Mouse (Mus musculus) forebrain, embryonic 10.5 days (tissue): ENCODE data around the gene Serpinb6b. TPM values are rescaled to one million over a fixed set of nuclear protein-coding genes. Genes with fewer than 3 reads are reported as not detected.
"Not testable (repeated sequence)": the region's sequence is repeated elsewhere in the genome, so short reads cannot be mapped to it uniquely, and the experiment has no call there.

Experiments
- DNase-seq: peaks from one replicate; pipeline ENCODE4 v3.0.0-alpha.2; 2017; ENCODE audit warnings: low spot score; ENCODE audit errors: extremely low spot score
- H3K27ac ChIP-seq: fragments of 300-500 bp; sonication (generic); 2 replicates; pipeline ENCODE4 v1.5.1; 2016; ENCODE audit warnings: mild to moderate bottlenecking
- H3K27me3 ChIP-seq: fragments of 300-500 bp; sonication (generic); 2 replicates; pipeline ENCODE4 v1.6.1; 2016; ENCODE audit warnings: mild to moderate bottlenecking; ENCODE audit not compliant: poor library complexity, severe bottlenecking
- H3K36me3 ChIP-seq: fragments of 300-500 bp; sonication (generic); replicated peaks from 2 replicates; pipeline ENCODE4 v1.6.1; 2016; ENCODE audit warnings: mild to moderate bottlenecking, moderate library complexity
- H3K4me1 ChIP-seq: fragments of 300-500 bp; sonication (generic); 2 replicates; pipeline ENCODE4 v1.6.1; 2016
- H3K4me3 ChIP-seq: fragments of 300-500 bp; sonication (generic); 2 replicates; pipeline ENCODE4 v1.5.1; 2016; ENCODE audit warnings: mild to moderate bottlenecking, moderate library complexity
- H3K9me3 ChIP-seq: fragments of 300-500 bp; sonication (generic); 2 replicates; pipeline ENCODE4 v1.6.1; 2016; ENCODE audit warnings: mild to moderate bottlenecking, moderate library complexity
- WGBS: fragments of 180-500 bp; shearing (Covaris S2); methylation state at CpG from one replicate; pipeline ENCODE4 v1.1.7; 2016; 5-methylcytosine and 5-hydroxymethylcytosine counted together
- polyA plus RNA-seq: library from polyadenylated mRNA; unstranded; fragments of >200 nt; fragmentation: Nextera tagmentation; extraction: Ambion mirVana; gene quantifications from 2 replicates; pipeline ENCODE4 v1.2.1, GENCODE M21; 2016

Serpinb6b gene
- polyA plus RNA-seq: 0.44 and 0.71 TPM in 2 replicates

DNA sequence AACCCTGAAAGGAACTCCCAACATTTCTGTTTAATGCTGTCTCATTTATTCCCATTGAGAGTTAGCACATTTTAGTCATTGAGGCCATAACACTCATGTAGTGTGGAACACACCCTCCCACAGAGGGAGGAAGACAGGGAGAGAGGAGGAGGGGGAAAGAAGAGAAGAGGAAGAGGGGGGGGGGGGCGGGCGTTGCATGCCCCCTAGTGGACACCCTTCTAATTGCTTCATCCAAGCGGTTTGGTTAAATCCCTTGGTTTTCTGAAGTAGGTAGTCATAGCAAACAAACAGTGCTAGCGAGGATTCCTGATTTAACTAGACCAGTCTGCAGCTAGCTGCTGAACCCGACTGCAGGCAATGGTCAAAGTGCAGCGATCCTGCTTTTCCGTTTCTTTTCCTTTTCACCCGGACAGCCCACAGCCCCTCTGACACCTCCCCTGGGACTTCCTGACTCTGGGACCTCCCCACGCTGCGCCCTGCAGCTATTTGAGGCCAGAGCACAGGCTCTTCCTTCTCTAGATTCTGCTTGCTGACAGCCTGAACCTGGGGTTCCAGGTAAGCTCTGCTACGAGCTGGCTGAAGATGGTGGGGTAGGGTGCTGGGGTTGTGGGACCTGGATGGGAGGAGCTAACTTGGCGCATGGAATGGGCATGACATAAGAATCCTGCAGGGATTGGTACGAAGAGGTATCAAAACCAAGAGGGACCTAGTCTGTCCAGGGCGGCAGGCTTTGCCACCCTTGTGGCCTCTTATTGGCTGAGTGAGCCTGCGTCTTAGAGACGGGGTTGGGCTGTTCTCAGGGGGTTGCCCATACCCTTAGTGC lies at the start of gene Serpinb6b:
TSS of gene Serpinb6b (plus strand) at position 221 of the 823 bp plus-strand sequence.
- Histone ChIP-seq H3K27ac (no peak within 1 kb of the TSS), H3K4me3 (peak within 1 kb of the TSS; percentile 32), H3K4me1 (0 out of 2 replicates have a peak, but pooled peaks cover 6% of the 10 kb centered on the region), H3K36me3 (no peaks in the 10 kb centered on the region), H3K27me3 (no peaks in the 10 kb centered on the region), H3K9me3 (no peaks in the 10 kb centered on the region)
- DNase-seq: peak; percentile 18
- WGBS: 46% methylated on average over 14 of the region's 16 CpGs

DNA sequence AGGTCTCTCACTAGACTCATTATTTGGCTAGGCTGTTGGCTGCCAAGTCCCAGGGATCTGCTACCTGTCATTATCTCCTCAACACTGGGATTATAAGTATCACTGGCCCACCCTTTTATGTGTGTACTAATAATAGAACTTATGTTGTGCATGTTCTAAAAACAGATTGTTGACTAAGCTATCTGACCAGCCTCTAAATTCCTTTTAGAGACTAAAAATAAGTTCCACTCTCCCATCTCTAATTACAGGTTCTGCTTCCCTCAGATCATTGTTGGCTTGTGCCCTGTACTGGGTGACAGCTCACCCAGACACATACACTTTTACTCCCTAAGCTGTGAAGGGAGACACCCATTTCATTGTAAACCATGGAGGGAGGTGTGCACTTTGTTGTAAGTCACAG lies 42.4 kb upstream of the Serpinb6b start:
- no peak overlapping the region for H3K27ac ChIP-seq
- H3K36me3 ChIP-seq: no peaks in the 10 kb centered on the region
- no peaks in the 10 kb centered on the region for H3K4me1 ChIP-seq
- no peaks in the 10 kb centered on the region for H3K27me3 ChIP-seq
- no peak for DNase-seq
- no peak overlapping the region for H3K4me3 ChIP-seq
- H3K9me3 ChIP-seq: 0 out of 2 replicates have a peak, but pooled peaks cover 2% of the 10 kb centered on the region

DNA sequence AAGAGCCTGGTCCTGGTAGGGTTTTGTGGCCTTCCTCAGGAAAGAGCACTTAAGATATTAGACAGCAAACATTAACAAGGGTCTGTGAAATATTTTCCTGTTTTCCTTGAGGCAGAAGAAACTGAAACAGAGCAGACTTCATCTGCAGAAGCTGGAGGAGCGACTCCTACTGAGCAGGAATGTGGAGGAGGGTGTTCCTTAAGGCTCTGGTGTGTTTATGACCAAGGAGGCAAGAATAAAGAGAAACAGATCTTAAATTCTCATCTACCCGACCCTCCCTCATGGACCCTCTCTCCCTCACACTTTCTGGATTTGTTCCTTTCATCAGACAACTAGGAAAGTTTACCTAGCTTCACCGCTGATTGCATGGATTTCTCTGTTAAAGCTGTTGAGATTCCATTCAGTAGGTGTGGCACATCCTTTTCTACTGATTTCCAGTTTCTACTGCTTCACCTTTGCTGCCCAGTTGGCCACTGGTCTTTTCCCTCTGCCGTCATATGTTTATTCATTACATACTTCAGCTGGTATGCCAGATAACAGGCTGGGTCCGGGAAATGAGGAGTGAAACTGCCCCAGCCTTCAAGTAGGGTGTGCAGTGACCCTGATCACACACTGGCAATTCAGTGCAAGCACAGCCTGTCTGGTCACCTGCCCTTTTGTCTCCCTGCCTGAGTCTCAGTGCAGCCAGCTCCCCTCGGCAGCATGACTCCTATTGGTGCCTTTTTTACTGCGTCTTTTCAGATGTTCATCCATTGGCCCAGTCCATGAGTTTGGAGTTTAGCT lies 40.2 kb upstream of the Serpinb6b start:
- 75% methylated on average over 7 of the region's 7 CpGs for WGBS

DNA sequence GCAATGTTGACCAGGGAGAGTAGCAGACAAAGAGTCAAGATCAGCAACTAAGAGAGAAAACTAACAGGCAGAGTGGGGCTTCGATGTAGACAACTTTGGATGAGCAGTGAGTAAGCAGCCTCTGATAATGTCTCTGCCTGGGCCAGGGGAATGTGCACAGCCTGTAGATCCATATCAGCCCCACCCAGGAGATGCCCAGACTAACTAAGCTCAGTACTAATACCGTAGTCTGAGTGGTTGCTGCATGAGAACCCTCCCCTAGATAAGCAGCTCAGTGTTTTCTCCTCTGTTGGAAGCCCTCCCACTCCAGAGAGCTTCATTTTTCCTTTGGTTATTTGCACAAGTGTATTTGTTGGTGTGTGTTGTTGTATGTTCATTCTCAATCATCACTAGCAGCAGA lies 38.3 kb upstream of the Serpinb6b start:
- no peak overlapping the region for H3K27ac ChIP-seq
- 84% methylated on average over 2 of the region's 2 CpGs for whole genome bisulfite sequencing
- no peaks in the 10 kb centered on the region for H3K36me3 ChIP-seq
- no peaks in the 10 kb centered on the region for H3K9me3 ChIP-seq
- H3K4me1 ChIP-seq: no peaks in the 10 kb centered on the region
- DNase-seq: no peak
- H3K27me3 ChIP-seq: no peaks in the 10 kb centered on the region
- H3K4me3 ChIP-seq: no peak overlapping the region

More for the DNA sequence above, 40.2 kb upstream of the Serpinb6b start:
- Histone ChIP-seq H3K4me1 (no peaks in the 10 kb centered on the region), H3K27me3 (no peaks in the 10 kb centered on the region), H3K36me3 (no peaks in the 10 kb centered on the region), H3K27ac (no peak overlapping the region), H3K4me3 (no peak overlapping the region), H3K9me3 (no peaks in the 10 kb centered on the region)
- no peak for DNase-seq

DNA sequence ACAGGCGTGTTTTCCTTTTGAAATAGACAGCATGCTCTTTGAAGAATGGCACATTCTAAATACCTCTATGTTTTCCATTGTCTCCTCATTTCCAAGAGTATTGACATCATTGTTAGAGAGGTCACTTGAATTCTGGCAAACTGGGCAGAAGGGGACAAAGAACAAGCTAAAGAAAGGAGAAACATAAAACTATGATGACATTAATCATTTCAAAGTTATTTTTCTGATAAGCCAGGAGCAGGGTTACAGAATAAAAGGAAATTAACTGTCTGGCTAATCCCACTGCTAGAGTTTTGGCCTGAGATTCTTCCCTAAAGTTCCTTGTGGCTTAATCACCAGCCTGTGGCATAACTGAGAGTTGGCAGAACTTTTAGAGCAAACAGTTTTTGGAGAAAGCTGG lies 37.8 kb upstream of the Serpinb6b start:
- Histone ChIP-seq H3K36me3 (no peaks in the 10 kb centered on the region), H3K9me3 (no peaks in the 10 kb centered on the region), H3K4me1 (no peaks in the 10 kb centered on the region), H3K4me3 (no peak overlapping the region), H3K27me3 (no peaks in the 10 kb centered on the region), H3K27ac (no peak overlapping the region)
- WGBS: 69% methylated on average over 1 of the region's 1 CpGs
- DNase-seq: no peak

DNA sequence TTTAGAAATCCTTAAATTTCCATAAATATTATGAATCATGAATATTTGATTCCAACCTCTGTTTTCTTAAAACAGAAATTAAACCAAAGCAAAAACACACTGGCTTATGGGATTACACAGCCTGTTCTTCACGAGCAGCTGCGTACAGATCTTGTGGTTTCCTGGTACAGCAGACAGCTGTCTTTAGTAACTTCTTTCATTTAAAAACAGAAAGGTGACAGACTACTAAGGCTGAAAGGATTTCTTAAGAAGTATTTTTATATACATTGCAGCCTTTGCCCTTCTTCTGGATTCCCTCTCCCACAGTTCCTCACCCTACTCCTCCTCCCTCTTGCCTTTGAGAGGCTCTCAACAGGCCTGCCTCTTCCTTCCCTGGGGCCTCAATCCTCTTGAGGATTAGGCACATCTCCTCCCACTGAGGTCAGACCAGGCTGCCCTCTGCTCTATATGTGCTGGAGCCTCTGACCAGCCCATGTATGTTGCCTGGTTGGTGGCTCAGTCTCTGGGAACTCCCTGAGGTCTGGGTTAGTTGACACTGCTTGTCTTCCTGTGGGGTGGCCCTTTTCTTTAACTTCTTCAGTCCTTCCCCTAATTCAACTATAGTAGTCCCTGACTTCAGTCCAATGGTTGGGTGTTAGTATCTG lies 35.8 kb upstream of the Serpinb6b start:
- Histone ChIP-seq H3K27ac (no peak overlapping the region), H3K4me3 (no peak overlapping the region), H3K36me3 (no peaks in the 10 kb centered on the region), H3K4me1 (no peaks in the 10 kb centered on the region), H3K27me3 (no peaks in the 10 kb centered on the region), H3K9me3 (no peaks in the 10 kb centered on the region)
- 88% methylated on average over 2 of the region's 2 CpGs for WGBS
- DNase-seq: no peak

DNA sequence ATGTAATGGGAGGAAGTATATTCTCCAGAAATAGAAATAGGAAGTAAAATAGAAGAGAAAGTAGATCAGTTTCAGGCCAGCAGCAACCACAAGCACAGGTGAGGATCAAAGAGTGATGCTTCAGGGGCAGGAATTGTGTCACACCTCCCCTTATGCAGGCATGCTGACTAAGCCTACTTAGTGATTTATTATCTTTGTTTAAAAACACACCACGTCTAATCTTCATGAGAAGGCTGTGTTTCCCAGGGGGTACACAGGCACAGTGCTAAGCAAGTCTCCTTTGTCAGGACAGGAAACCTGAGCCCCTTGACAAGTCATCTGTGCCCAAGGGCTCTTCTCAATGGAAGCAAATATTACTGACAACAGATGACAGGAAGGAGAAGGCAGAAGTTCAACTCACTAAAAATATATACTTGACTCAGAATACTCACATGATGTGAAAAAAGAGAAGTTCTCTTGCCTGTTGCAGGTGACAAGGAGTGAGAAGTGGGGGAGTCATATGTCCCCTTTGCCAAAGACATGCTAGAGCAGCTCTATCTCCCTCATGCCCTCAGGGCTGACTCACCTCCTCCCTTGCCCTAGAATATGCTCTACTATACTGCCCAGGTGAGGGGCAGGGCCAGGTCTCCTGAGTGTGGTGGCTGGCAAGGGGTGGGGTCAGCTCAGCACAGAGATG lies 30.2 kb upstream of the Serpinb6b start:
- Histone ChIP-seq H3K9me3 (no peaks in the 10 kb centered on the region; the same call in 1 of the 2 replicates), H3K27ac (no peak overlapping the region), H3K27me3 (no peaks in the 10 kb centered on the region), H3K36me3 (no peaks in the 10 kb centered on the region), H3K4me3 (no peak overlapping the region), H3K4me1 (no peaks in the 10 kb centered on the region)
- DNase-seq: no peak
- WGBS: 54% methylated on average over 1 of the region's 1 CpGs

DNA sequence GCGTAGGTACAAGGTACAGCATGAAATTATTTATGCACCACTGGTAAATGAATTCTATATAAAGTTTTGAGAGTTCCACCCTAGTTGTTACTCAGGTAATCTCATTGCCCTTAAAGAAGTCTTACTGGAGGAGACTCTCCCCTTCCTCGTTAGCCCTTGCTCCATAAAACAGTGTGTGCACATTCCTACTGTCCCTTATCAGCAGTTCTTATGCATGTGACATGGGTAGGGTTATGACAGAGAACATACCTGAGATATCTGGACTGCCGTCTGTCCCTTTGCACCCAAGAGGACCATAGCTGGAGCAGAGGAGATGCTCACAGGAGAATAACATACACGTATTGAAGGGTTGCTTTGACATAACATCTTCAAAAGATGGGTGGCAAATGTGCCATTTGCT lies 26.7 kb upstream of the Serpinb6b start:
- H3K27me3 ChIP-seq, H3K4me1 ChIP-seq, H3K27ac ChIP-seq, DNase-seq, H3K9me3 ChIP-seq, H3K4me3 ChIP-seq, H3K36me3 ChIP-seq: not testable (repeated sequence)
- WGBS: 90% methylated on average over 4 of the region's 4 CpGs

DNA sequence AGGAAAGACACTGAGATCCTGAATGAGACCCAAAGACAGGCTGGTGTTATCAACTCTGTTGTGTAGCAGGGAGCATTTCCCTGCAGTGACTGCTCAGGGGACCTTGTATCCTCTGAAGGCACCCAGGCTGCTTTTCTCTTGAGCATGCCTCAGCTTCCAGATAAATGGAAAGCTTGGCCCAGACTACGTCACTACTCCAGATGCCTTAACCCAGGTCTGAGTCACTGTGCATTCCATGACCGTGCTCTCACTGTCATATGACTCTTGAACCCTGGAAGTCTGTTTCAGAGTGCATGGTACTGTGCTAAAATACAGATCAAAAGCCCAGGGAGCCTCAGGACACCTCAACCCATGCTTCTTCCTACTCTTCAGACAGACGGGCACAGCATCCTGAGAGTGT lies 25.8 kb upstream of the Serpinb6b start:
- H3K4me3 ChIP-seq, DNase-seq, H3K27ac ChIP-seq, H3K36me3 ChIP-seq, H3K9me3 ChIP-seq, H3K27me3 ChIP-seq, H3K4me1 ChIP-seq: not testable (repeated sequence)
- 83% methylated on average over 3 of the region's 3 CpGs for WGBS

DNA sequence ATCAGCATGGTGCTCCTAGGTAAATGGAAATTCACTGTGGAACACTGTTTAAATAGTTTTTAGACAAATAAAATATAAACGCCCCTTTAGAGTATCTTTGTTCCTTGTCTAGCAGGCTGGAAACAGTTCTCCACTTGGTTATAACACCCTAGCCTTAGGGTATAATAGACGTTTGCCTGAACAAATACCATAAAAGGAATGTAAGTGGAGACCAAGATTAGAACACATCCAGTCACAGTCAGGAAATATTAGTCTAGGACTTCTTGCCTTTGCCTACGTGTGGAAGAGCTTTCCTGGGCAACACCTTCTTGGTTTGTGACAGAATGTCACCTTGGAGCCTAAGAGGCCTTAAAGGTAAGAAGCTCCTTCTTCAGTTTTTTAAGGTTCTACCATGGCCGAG lies 8.5 kb upstream of the Serpinb6b start:
- H3K36me3 ChIP-seq: no peaks in the 10 kb centered on the region

DNA sequence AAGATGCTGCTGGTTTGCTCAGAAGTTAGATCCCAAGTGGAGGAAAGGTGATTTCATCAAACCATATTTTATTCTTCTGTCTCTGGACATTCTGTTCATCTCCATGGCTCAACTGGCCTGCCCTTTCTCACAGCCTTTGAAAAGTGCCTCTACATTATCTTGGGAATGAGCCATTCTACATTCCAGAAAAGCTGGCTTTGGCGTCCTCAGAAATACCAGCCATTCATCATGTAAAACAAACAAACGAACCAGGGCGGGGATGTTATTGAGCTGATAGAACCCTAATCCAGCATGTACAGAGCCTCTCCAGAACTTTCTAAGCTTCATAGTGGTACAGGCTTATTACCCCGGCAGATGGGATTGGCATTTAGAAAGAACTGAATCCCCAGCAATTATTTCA lies 7.1 kb upstream of the Serpinb6b start:
- Histone ChIP-seq H3K36me3 (no peaks in the 10 kb centered on the region), H3K4me1 (no peaks in the 10 kb centered on the region), H3K4me3 (no peak overlapping the region), H3K27ac (no peak overlapping the region), H3K9me3 (peaks cover 6% of the 10 kb centered on the region; the same call in 1 of the 2 replicates), H3K27me3 (no peaks in the 10 kb centered on the region)
- WGBS: 94% methylated on average over 4 of the region's 4 CpGs
- DNase-seq: no peak

More for the DNA sequence above, 8.5 kb upstream of the Serpinb6b start:
- 75% methylated on average over 4 of the region's 4 CpGs for WGBS
- no peaks in the 10 kb centered on the region for H3K27me3 ChIP-seq
- no peak overlapping the region for H3K4me3 ChIP-seq
- no peak overlapping the region for H3K27ac ChIP-seq
- DNase-seq: no peak
- H3K9me3 ChIP-seq: peaks cover 6% of the 10 kb centered on the region; the same call in 1 of the 2 replicates
- H3K4me1 ChIP-seq: no peaks in the 10 kb centered on the region

DNA sequence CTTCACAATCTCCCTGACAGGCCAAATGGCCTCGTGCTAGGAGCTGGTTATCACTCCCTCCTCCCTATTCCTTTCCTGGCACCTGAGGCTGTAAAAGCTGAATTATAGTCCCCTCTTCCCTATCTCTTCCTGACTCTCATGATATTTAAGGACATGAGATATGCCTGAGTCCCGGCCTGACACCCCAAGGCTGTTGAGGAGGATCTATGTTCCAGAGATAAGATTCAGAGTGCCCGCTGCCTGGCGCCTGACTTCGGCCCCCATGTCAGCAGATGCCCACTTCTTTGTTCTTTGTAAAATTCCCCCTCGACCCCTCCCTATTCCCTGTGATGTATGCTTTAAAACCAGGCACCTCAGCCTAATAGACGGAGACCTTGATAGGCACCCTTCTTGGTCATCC lies 6.5 kb upstream of the Serpinb6b start:
- H3K9me3 ChIP-seq, DNase-seq, H3K27ac ChIP-seq, H3K4me1 ChIP-seq, H3K4me3 ChIP-seq, H3K36me3 ChIP-seq, H3K27me3 ChIP-seq: not testable (repeated sequence)
- WGBS: 89% methylated on average over 7 of the region's 7 CpGs
